Mouse (Mus musculus): ENCODE data around the gene AU022252. TPM values are rescaled to one million over a fixed set of nuclear protein-coding genes. Genes with fewer than 3 reads are reported as not detected.
A peak's percentile ranks its signal among the peaks of the same experiment; 100 is the strongest.

AU022252 gene
- polyA plus RNA-seq, 1 experiment from 2014 or later, result 33.0 TPM

DNA sequence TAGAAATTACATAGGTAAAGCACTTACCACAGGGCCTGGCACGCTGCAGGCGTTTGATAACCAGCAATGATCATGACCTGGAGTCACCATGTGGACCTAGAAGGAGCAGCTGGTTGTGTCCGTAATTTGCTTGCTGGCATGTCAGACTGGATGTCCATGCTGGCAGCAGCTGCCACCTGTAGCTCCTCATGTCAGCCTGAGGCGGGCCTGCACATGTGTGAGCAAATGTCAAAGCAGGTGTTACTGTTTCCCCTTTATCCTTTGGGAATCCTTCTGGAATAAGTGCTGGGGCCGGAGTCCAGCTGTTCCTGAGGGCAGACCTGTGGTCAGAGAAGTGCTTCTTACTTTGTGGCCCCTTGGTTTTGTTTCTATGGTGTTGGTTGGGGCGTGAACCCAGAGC is 34.4 kb downstream of the AU022252 start:
- no peak overlapping the region for H3K4me2 ChIP-seq
- H3K27ac ChIP-seq, result no peak overlapping the region
- no peak overlapping the region for H3K4me3 ChIP-seq
- H3K36me3 ChIP-seq, result peaks cover 37% of the 10 kb centered on the region
- no peak for ATAC-seq (ENCODE audit: insufficient number of reproducible peaks, insufficient read depth, low FRiP score, low TSS enrichment, low read depth)
- WGBS, result 87% methylated on average over 6 of the region's 6 CpGs
- no peak overlapping the region for H3K9ac ChIP-seq
- no peaks in the 10 kb centered on the region for H3K27me3 ChIP-seq
- no peaks in the 10 kb centered on the region for H3K9me3 ChIP-seq
- H3K4me1 ChIP-seq, result peaks cover 20% of the 10 kb centered on the region

DNA sequence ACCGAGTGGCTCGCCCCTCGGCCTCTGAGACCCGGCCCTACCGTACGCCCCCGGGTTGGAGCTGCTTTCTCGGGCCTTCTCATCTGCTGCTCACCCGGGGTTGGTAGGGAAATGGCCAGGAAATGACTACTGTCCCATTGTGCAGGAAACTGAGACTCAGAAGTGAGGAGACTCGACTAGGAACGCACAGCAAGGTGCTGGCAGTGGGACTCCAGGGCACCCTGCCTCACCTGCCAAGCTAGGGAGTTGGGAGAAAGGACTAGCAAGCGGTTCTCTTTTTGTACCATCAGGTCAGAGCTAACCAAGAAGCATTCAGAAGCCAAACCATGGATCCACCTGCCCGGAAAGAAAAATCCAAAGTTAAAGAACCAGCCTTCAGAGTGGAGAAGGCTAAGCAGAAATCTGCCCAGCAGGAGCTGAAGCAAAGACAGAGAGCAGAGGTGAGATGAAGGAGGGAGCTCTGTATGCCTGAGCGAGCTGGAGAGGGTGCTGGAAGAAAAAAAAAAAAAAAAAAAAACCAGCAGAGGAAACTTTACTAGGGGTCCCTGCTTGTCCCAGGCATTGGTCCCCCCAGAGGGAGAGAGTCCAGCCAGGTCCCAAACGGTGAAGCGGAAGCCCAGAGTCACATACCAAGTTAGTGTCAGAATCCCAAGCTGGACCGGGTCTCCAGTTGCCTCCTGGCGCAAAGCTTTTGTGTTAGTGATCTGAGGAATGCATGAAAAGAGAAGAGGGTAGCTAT is 36.8 kb downstream of the AU022252 start:
- H3K9me3 ChIP-seq, result no peaks in the 10 kb centered on the region
- 5% methylated on average over 18 of the region's 18 CpGs for WGBS
- H3K4me2 ChIP-seq, result peak overlapping the region; percentile 64
- no peaks in the 10 kb centered on the region for H3K27me3 ChIP-seq
- H3K4me3 ChIP-seq, result peak overlapping the region; percentile 79
- H3K27ac ChIP-seq, result peak overlapping the region; percentile 91
- H3K9ac ChIP-seq, result peak overlapping the region; percentile 91
- ATAC-seq (ENCODE audit: insufficient number of reproducible peaks, insufficient read depth, low FRiP score, low TSS enrichment, low read depth), result no peak
- peaks cover 23% of the 10 kb centered on the region for H3K36me3 ChIP-seq
- peaks cover 20% of the 10 kb centered on the region for H3K4me1 ChIP-seq

GRCm38 (mm10) chr4:119194909-119195581 is 37.5 kb downstream of the AU022252 start, which contains the start of gene Svbp:
Gene Svbp, plus strand, starts transcription at chr4:119195306.
- peak within 1 kb of the TSS; percentile 64 for H3K4me2 ChIP-seq
- H3K4me1 ChIP-seq, result peaks cover 20% of the 10 kb centered on the region
- no peaks in the 10 kb centered on the region for H3K9me3 ChIP-seq
- 0% methylated on average over 47 of the region's 47 CpGs for WGBS
- H3K27me3 ChIP-seq, result no peaks in the 10 kb centered on the region
- peak; percentile 91 for ATAC-seq (ENCODE audit: insufficient number of reproducible peaks, insufficient read depth, low FRiP score, low TSS enrichment, low read depth)
- H3K27ac ChIP-seq, result peak within 1 kb of the TSS; percentile 91
- H3K9ac ChIP-seq, result peak within 1 kb of the TSS; percentile 91
- peak within 1 kb of the TSS; percentile 79 for H3K4me3 ChIP-seq
- peaks cover 17% of the 10 kb centered on the region for H3K36me3 ChIP-seq

DNA sequence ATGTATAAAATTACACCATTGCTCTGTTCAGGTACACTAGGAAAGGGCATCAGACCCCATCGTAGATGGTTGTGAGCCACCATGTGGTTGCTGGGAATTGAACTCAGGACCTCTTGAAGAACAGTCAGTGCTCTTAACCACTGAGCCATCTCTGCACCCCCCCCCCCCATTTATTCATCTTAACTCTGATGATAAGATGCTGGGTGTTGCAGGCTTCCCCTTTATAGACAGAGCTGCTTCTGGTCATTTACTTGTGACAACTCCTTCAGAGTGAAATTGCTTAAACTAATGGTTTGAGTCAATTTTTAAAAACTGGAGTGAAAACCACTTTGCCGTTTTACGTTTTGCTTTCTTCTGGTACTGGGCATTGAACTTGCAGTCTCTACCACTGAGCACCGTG is 39.8 kb downstream of the AU022252 start:
- 90% methylated on average over 4 of the region's 4 CpGs for WGBS
- no peak overlapping the region for H3K4me2 ChIP-seq
- H3K4me3 ChIP-seq, result no peak overlapping the region

GRCm38 (mm10) chr4:119191273-119191672 is 41.2 kb downstream of the AU022252 start:
- H3K9ac ChIP-seq, result no peak overlapping the region
- no peak overlapping the region for H3K27ac ChIP-seq
- H3K27me3 ChIP-seq, result 0 out of 2 replicates have a peak, but pooled peaks cover 7% of the 10 kb centered on the region
- ATAC-seq (ENCODE audit: insufficient number of reproducible peaks, insufficient read depth, low FRiP score, low TSS enrichment, low read depth), result no peak
- H3K4me2 ChIP-seq, result no peak overlapping the region
- no peak overlapping the region for H3K4me3 ChIP-seq
- 68% methylated on average over 3 of the region's 3 CpGs for WGBS
- H3K4me1 ChIP-seq, result peaks cover 3% of the 10 kb centered on the region
- H3K36me3 ChIP-seq, result no peaks in the 10 kb centered on the region
- H3K9me3 ChIP-seq, result no peaks in the 10 kb centered on the region

More for the DNA sequence above, 39.8 kb downstream of the AU022252 start:
- Histone ChIP-seq H3K4me1 (peaks cover 16% of the 10 kb centered on the region), H3K27me3 (0 out of 2 replicates have a peak, but pooled peaks cover 7% of the 10 kb centered on the region), H3K9ac (no peak overlapping the region), H3K36me3 (peaks cover 4% of the 10 kb centered on the region), H3K9me3 (no peaks in the 10 kb centered on the region), H3K27ac (no peak overlapping the region)
- no peak for ATAC-seq (ENCODE audit: insufficient number of reproducible peaks, insufficient read depth, low FRiP score, low TSS enrichment, low read depth)

- no peak for ATAC-seq (ENCODE audit: insufficient number of reproducible peaks, insufficient read depth, low FRiP score, low TSS enrichment, low read depth)
- Histone ChIP-seq H3K4me3 (no peak overlapping the region), H3K4me1 (no peaks in the 10 kb centered on the region), H3K9ac (no peak overlapping the region), H3K27ac (no peak overlapping the region), H3K27me3 (0 out of 2 replicates have a peak, but pooled peaks cover 7% of the 10 kb centered on the region), H3K9me3 (no peaks in the 10 kb centered on the region), H3K4me2 (no peak overlapping the region), H3K36me3 (no peaks in the 10 kb centered on the region)
- 83% methylated on average over 8 of the region's 8 CpGs for WGBS
Observed at GRCm38 (mm10) chr4:119190618-119191017, 41.9 kb downstream of the AU022252 start.

GRCm38 (mm10) chr4:119189864-119190263 is 42.6 kb downstream of the AU022252 start, which contains the start of gene Ermap:
Gene Ermap, minus strand, starts transcription at chr4:119190011.
- H3K4me2 ChIP-seq, result no peak within 1 kb of the TSS
- WGBS, result 72% methylated on average over 6 of the region's 6 CpGs
- H3K36me3 ChIP-seq, result no peaks in the 10 kb centered on the region
- no peak within 1 kb of the TSS for H3K4me3 ChIP-seq
- no peaks in the 10 kb centered on the region for H3K9me3 ChIP-seq
- no peak within 1 kb of the TSS for H3K27ac ChIP-seq
- H3K9ac ChIP-seq, result no peak within 1 kb of the TSS
- ATAC-seq (ENCODE audit: insufficient number of reproducible peaks, insufficient read depth, low FRiP score, low TSS enrichment, low read depth), result no peak
- 0 out of 2 replicates have a peak, but pooled peaks cover 7% of the 10 kb centered on the region for H3K27me3 ChIP-seq
- H3K4me1 ChIP-seq, result no peaks in the 10 kb centered on the region

DNA sequence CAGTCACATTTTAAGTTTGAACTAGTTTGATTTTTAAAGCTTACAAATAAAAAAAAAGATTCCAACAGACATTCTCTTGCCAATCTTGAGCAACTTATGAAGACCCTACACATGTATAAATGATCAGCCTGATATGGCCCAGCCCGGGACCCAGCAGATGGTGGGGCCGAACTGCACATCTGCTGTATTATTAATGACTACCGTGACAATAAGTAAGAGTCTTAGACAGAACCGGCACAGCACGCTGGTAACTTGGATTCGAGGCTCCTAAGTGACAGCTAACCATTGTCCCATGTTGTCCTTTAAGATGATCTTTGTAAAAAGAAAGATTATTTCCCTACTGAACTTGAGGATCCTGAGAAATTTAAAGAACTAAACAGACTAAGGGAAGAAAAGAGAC is 43.1 kb downstream of the AU022252 start:
- no peak overlapping the region for H3K9ac ChIP-seq
- WGBS, result 77% methylated on average over 6 of the region's 6 CpGs
- no peaks in the 10 kb centered on the region for H3K9me3 ChIP-seq
- no peak overlapping the region for H3K27ac ChIP-seq
- no peak overlapping the region for H3K4me3 ChIP-seq
- H3K4me2 ChIP-seq, result no peak overlapping the region
- H3K27me3 ChIP-seq, result 0 out of 2 replicates have a peak, but pooled peaks cover 7% of the 10 kb centered on the region
- ATAC-seq (ENCODE audit: insufficient number of reproducible peaks, insufficient read depth, low FRiP score, low TSS enrichment, low read depth), result no peak
- H3K4me1 ChIP-seq, result no peaks in the 10 kb centered on the region
- no peaks in the 10 kb centered on the region for H3K36me3 ChIP-seq

DNA sequence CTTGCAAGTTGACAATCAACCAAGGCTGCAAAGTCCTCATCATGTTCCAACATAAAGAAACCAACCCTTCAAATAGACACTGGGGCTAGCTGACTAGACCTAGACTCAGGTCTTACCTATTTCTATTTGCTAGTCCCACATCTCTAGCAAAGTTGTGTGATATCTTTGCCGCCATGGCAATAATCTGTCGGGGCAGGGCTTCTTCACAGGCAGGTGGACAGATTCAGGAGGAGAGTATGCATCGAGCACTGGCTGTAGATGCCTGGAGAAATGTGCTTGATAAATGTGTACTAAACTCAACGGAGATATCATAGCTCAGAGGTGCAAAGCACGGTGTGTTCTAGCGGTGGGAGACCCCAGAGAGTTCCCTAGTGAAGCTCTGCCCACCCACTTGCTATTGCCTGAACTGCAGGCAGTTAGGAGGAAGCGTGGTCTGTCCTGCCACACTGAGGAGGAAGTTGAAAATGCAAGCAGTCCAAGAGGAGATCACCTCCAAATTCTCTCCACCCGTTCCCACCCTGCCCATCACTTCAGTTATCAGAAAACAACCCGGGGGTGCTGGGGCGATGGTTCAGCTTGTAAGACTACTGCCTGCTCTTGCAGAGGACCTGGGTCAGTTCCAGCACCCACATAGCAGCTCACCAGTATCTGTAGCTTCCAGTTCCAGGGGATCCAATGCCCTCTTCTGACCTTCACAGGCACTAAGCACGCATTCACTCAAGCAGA is 44.3 kb downstream of the AU022252 start:
- 53% methylated on average over 11 of the region's 11 CpGs for WGBS
- H3K9me3 ChIP-seq, result no peaks in the 10 kb centered on the region
- no peaks in the 10 kb centered on the region for H3K4me1 ChIP-seq
- H3K4me3 ChIP-seq, result no peak overlapping the region
- no peak overlapping the region for H3K9ac ChIP-seq
- no peak overlapping the region for H3K27ac ChIP-seq
- H3K4me2 ChIP-seq, result no peak overlapping the region
- no peak for ATAC-seq (ENCODE audit: insufficient number of reproducible peaks, insufficient read depth, low FRiP score, low TSS enrichment, low read depth)
- H3K27me3 ChIP-seq, result 0 out of 2 replicates have a peak, but pooled peaks cover 7% of the 10 kb centered on the region
- no peaks in the 10 kb centered on the region for H3K36me3 ChIP-seq

DNA sequence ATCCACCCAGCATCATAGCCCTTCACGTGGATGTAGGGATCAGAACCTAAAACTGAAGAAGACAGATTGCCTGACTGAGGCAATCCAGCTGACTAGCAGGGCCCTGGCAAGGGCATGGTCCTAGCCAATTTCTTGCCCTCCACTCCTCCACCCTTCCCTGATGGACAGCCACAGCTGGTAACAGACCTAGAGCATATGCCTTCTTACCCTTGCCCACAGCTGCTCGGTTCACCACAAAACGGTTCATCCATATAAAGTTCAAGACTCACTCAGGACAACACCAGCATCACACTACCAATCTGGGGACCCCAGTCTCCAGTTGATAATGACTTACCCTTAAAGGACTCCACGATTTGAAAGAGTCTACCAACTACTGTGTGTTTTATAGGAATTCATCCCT is 46.7 kb downstream of the AU022252 start:
- no peak for ATAC-seq (ENCODE audit: insufficient number of reproducible peaks, insufficient read depth, low FRiP score, low TSS enrichment, low read depth)
- no peaks in the 10 kb centered on the region for H3K9me3 ChIP-seq
- H3K4me2 ChIP-seq, result no peak overlapping the region
- no peaks in the 10 kb centered on the region for H3K4me1 ChIP-seq
- no peak overlapping the region for H3K27ac ChIP-seq
- no peak overlapping the region for H3K9ac ChIP-seq
- WGBS, result 85% methylated on average over 4 of the region's 4 CpGs
- no peaks in the 10 kb centered on the region for H3K36me3 ChIP-seq
- H3K4me3 ChIP-seq, result no peak overlapping the region
- H3K27me3 ChIP-seq, result 0 out of 2 replicates have a peak, but pooled peaks cover 7% of the 10 kb centered on the region

DNA sequence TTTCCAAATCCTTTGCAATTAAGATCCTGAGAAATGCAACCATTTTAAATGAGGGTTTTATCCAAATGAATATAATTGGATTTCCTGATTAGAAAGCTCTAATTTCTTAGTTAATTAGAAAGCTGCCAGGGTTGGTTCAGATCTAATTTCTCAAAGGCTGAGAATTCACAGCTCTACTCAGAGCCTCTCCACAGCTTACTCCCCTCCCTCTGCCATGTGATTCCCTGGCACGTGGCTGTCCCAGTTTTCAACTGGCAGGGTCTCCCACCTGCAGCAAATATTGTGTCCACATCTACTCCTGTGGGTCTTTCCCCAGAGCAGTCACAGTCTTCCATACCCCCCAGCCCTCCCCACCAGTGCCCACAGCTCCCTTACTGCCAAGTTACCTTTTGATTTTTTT is 49.0 kb downstream of the AU022252 start:
- ATAC-seq (ENCODE audit: insufficient number of reproducible peaks, insufficient read depth, low FRiP score, low TSS enrichment, low read depth), result no peak

More for the DNA sequence above, 49.0 kb downstream of the AU022252 start:
- no peak overlapping the region for H3K27ac ChIP-seq
- H3K4me3 ChIP-seq, result no peak overlapping the region
- H3K4me2 ChIP-seq, result no peak overlapping the region
- H3K36me3 ChIP-seq, result no peaks in the 10 kb centered on the region
- WGBS, result 44% methylated on average over 1 of the region's 1 CpGs
- no peaks in the 10 kb centered on the region for H3K4me1 ChIP-seq
- H3K9ac ChIP-seq, result no peak overlapping the region
- no peaks in the 10 kb centered on the region for H3K9me3 ChIP-seq
- 0 out of 2 replicates have a peak, but pooled peaks cover 6% of the 10 kb centered on the region for H3K27me3 ChIP-seq

Measured in embryonic facial prominence, embryonic 13.5 days (tissue).